Mouse (Mus musculus): Measurements from ENCODE around the gene Cyp2w1.
A peak's percentile ranks its signal among the peaks of the same experiment; 100 is the strongest.
"Not testable (repeated sequence)": the region's sequence is repeated elsewhere in the genome, so short reads cannot be mapped to it uniquely, and the experiment has no call there.

Cyp2w1 gene

GRCm38 (mm10) chr5:139383234-139383633, 30.8 kb downstream of the Cyp2w1 start:
- DNase-seq (ENCODE audit: low read depth, low spot score): no peak

GRCm38 (mm10) chr5:139384531-139384930, 32.1 kb downstream of the Cyp2w1 start:
- no peak for DNase-seq (ENCODE audit: low read depth, low spot score)

GRCm38 (mm10) chr5:139386047-139386446, 33.6 kb downstream of the Cyp2w1 start:
- no peak for DNase-seq (ENCODE audit: low read depth, low spot score)

- no peak for DNase-seq (ENCODE audit: low read depth, low spot score)
Observed at GRCm38 (mm10) chr5:139387329-139388194, 35.1 kb downstream of the Cyp2w1 start.

GRCm38 (mm10) chr5:139388195-139388570, 35.8 kb downstream of the Cyp2w1 start:
- DNase-seq (ENCODE audit: low read depth, low spot score): peak; percentile 54

- no peak for DNase-seq (ENCODE audit: low read depth, low spot score)
Observed at GRCm38 (mm10) chr5:139388694-139389675, 36.6 kb downstream of the Cyp2w1 start.

- DNase-seq (ENCODE audit: low read depth, low spot score): no peak
Observed at GRCm38 (mm10) chr5:139389676-139390061, 37.3 kb downstream of the Cyp2w1 start.

- not testable (repeated sequence) for DNase-seq (ENCODE audit: low read depth, low spot score)
Observed at GRCm38 (mm10) chr5:139390324-139391119, 38.1 kb downstream of the Cyp2w1 start.

- no peak for DNase-seq (ENCODE audit: low read depth, low spot score)
Observed at GRCm38 (mm10) chr5:139391309-139391990, 39.0 kb downstream of the Cyp2w1 start.

GRCm38 (mm10) chr5:139392219-139393196, 40.1 kb downstream of the Cyp2w1 start:
- no peak for DNase-seq (ENCODE audit: low read depth, low spot score)

- no peak for DNase-seq (ENCODE audit: low read depth, low spot score)
Observed at GRCm38 (mm10) chr5:139393197-139393588, 40.8 kb downstream of the Cyp2w1 start.

- DNase-seq (ENCODE audit: low read depth, low spot score): no peak
Observed at GRCm38 (mm10) chr5:139394399-139394798, 42.0 kb downstream of the Cyp2w1 start.

- DNase-seq (ENCODE audit: low read depth, low spot score): no peak
Observed at GRCm38 (mm10) chr5:139395528-139395927, 43.1 kb downstream of the Cyp2w1 start.

GRCm38 (mm10) chr5:139397359-139397916, 45.0 kb downstream of the Cyp2w1 start:
- DNase-seq (ENCODE audit: low read depth, low spot score): no peak

GRCm38 (mm10) chr5:139397959-139398753, 45.7 kb downstream of the Cyp2w1 start:
- DNase-seq (ENCODE audit: low read depth, low spot score): peak; percentile 83

GRCm38 (mm10) chr5:139398786-139399185, 46.4 kb downstream of the Cyp2w1 start:
- no peak for DNase-seq (ENCODE audit: low read depth, low spot score)

- no peak for DNase-seq (ENCODE audit: low read depth, low spot score)
Observed at GRCm38 (mm10) chr5:139399991-139400390, 47.6 kb downstream of the Cyp2w1 start.

GRCm38 (mm10) chr5:139402106-139402505, 49.7 kb downstream of the Cyp2w1 start:
- DNase-seq (ENCODE audit: low read depth, low spot score): no peak

Measured in forelimb bud, embryonic 11.5 days (tissue).